Mouse (Mus musculus) stomach, postnatal 0 days (tissue): ENCODE data around the gene Fgd5.

ENCODE experiments used
- CTCF ChIP-seq: IDR thresholded peaks from 2 replicates; pipeline ENCODE4 v1.5.1; 2016; ENCODE audit warnings: antibody characterized with exemption, low read depth, mild to moderate bottlenecking, moderate library complexity
- EP300 ChIP-seq: optimal IDR thresholded peaks from 2 replicates; pipeline ENCODE3; 2016; ENCODE audit warnings: antibody characterized with exemption

DNA sequence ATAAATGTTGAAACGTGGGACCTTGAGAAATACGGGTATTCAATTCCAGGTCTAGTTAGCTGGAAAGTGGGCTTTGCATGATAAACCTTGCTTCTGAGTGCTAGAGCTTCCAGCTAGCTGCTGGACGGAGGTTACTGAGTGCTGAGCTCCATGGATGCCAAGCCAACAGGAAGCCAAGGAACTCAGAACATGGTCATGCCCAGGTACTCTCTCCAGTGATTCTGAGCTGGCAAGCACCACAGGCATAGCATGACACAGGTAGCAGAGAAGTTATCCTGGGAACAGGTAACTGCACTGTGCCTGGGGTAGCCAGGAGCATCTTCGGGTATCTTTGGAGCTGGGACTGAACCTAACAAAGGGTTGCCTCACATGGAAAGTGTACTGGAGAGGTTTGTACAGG is 104.1 kb downstream of the Fgd5 start:
- no peak for TF ChIP-seq CTCF
- no peak for TF ChIP-seq EP300
